Mouse (Mus musculus) cortical plate, adult 2 months (tissue): ENCODE measurements around the gene Sh2b2. TPM values are rescaled to one million over a fixed set of nuclear protein-coding genes. Genes with fewer than 3 reads are reported as not detected.

ENCODE experiments used
- H3K27ac ChIP-seq: fragments of 200-500 bp; 2 replicates; pipeline ENCODE4 v1.5.1; 2012; ENCODE audit warnings: low read length, control low read depth, inconsistent platforms; ENCODE audit not compliant: insufficient read depth
- H3K4me1 ChIP-seq: fragments of 200-500 bp; 2 replicates; pipeline ENCODE4 v1.6.1; 2011; ENCODE audit warnings: low read length; ENCODE audit not compliant: control insufficient read depth, insufficient read depth
- H3K4me3 ChIP-seq: fragments of 200-500 bp; 2 replicates; pipeline ENCODE4 v1.5.1; 2011; ENCODE audit warnings: mild to moderate bottlenecking, low read length, control low read depth; ENCODE audit not compliant: insufficient read depth
- CTCF ChIP-seq: fragments of 200-500 bp; IDR thresholded peaks from 2 replicates; pipeline ENCODE4 v1.5.1; 2011; ENCODE audit warnings: mild to moderate bottlenecking, control low read depth, low read length; ENCODE audit not compliant: insufficient read depth; ENCODE audit errors: extremely low read depth
- POLR2A ChIP-seq: fragments of 200-500 bp; IDR thresholded peaks from 2 replicates; pipeline ENCODE4 v1.6.1; 2011; ENCODE audit warnings: mild to moderate bottlenecking, low read length, control low read depth; ENCODE audit not compliant: insufficient read depth; ENCODE audit errors: extremely low read depth
- polyA plus RNA-seq: library from polyadenylated mRNA; depleted of rRNA; stranded (reverse); fragments of >200 nt; gene quantifications from 2 replicates; pipeline ENCODE4 v1.2.3, GENCODE M21; 2012

Sh2b2 gene
- polyA plus RNA-seq, 1 experiment: 9.2 TPM

- no peak overlapping the region for H3K27ac ChIP-seq
- TF ChIP-seq POLR2A (no peak), CTCF (no peak)
- H3K4me1 ChIP-seq: no peaks in the 10 kb centered on the region
- H3K4me3 ChIP-seq: no peak overlapping the region
Observed at GRCm38 (mm10) chr5:136191870-136192269, 54.5 kb downstream of the Sh2b2 start.

- no peak for TF ChIP-seq POLR2A
- TF ChIP-seq CTCF: peak; percentile 86
- H3K27ac ChIP-seq: no peak overlapping the region
- peaks cover 6% of the 10 kb centered on the region for H3K4me1 ChIP-seq
- H3K4me3 ChIP-seq: no peak overlapping the region
Observed at GRCm38 (mm10) chr5:136186723-136187122, 59.6 kb downstream of the Sh2b2 start.

- no peak for TF ChIP-seq POLR2A
- 0 out of 2 replicates have a peak, but pooled peaks have one; percentile 1 for TF ChIP-seq CTCF
- H3K4me3 ChIP-seq: no peak overlapping the region
- H3K4me1 ChIP-seq: peaks cover 6% of the 10 kb centered on the region
- H3K27ac ChIP-seq: no peak overlapping the region
Observed at GRCm38 (mm10) chr5:136183766-136184165, 62.6 kb downstream of the Sh2b2 start.

- Histone ChIP-seq H3K4me3 (no peak overlapping the region), H3K4me1 (peaks cover 6% of the 10 kb centered on the region), H3K27ac (no peak overlapping the region)
- TF ChIP-seq CTCF: no peak
- TF ChIP-seq POLR2A: no peak
Observed at GRCm38 (mm10) chr5:136182830-136183229, 63.5 kb downstream of the Sh2b2 start.

- Histone ChIP-seq H3K4me1 (peaks cover 6% of the 10 kb centered on the region), H3K4me3 (no peak overlapping the region), H3K27ac (no peak overlapping the region)
- TF ChIP-seq CTCF: no peak
- TF ChIP-seq POLR2A: no peak
Observed at GRCm38 (mm10) chr5:136182049-136182448, 64.3 kb downstream of the Sh2b2 start.

- TF ChIP-seq CTCF: no peak
- no peak for TF ChIP-seq POLR2A
- Histone ChIP-seq H3K4me3 (no peak overlapping the region), H3K4me1 (peaks cover 6% of the 10 kb centered on the region), H3K27ac (no peak overlapping the region)
Observed at GRCm38 (mm10) chr5:136181197-136181596, 65.2 kb downstream of the Sh2b2 start.

- no peak for TF ChIP-seq CTCF
- TF ChIP-seq POLR2A: no peak
- Histone ChIP-seq H3K4me3 (no peak overlapping the region), H3K27ac (no peak overlapping the region), H3K4me1 (peaks cover 6% of the 10 kb centered on the region)
Observed at GRCm38 (mm10) chr5:136179594-136179993, 66.8 kb downstream of the Sh2b2 start.

GRCm38 (mm10) chr5:136173606-136174463 is 72.5 kb downstream of the Sh2b2 start:
- Histone ChIP-seq H3K4me3 (no peak overlapping the region), H3K27ac (no peak overlapping the region), H3K4me1 (no peaks in the 10 kb centered on the region)
- no peak for TF ChIP-seq POLR2A
- no peak for TF ChIP-seq CTCF

GRCm38 (mm10) chr5:136172939-136173338 is 73.4 kb downstream of the Sh2b2 start:
- H3K27ac ChIP-seq: no peak overlapping the region
- TF ChIP-seq POLR2A (no peak), CTCF (no peak)
- H3K4me1 ChIP-seq: no peaks in the 10 kb centered on the region
- no peak overlapping the region for H3K4me3 ChIP-seq
